Mouse (Mus musculus) hindbrain, postnatal 0 days (tissue): ENCODE measurements around the gene Wwc1. TPM values are rescaled to one million over a fixed set of nuclear protein-coding genes. Genes with fewer than 3 reads are reported as not detected.

Experiments
- ATAC-seq: fragments of 200-750 bp; cut with Nextera tagmentation; 2 replicates; pipeline ENCODE4 v1.8.0; 2017; ENCODE audit warnings: mild to moderate bottlenecking, moderate TSS enrichment, moderate library complexity
- DNase-seq: peaks from one replicate; pipeline ENCODE4 v3.0.0-alpha.2; 2015; ENCODE audit warnings: low spot score
- H3K27ac ChIP-seq: fragments of 300-500 bp; sonication (generic); 2 replicates; pipeline ENCODE4 v1.5.1; 2014; ENCODE audit warnings: mild to moderate bottlenecking
- H3K27me3 ChIP-seq: fragments of 300-500 bp; sonication (generic); 2 replicates; pipeline ENCODE4 v1.6.1; 2014; ENCODE audit warnings: low read length, mixed read lengths; ENCODE audit not compliant: insufficient read depth
- H3K36me3 ChIP-seq: fragments of 300-500 bp; sonication (generic); 2 replicates; pipeline ENCODE4 v1.6.1; 2014; ENCODE audit warnings: low read length, mixed read lengths; ENCODE audit not compliant: insufficient read depth
- H3K4me1 ChIP-seq: fragments of 300-500 bp; sonication (generic); 2 replicates; pipeline ENCODE4 v1.6.1; 2014; ENCODE audit warnings: antibody characterized with exemption, low read length, mixed read lengths; ENCODE audit not compliant: insufficient read depth
- H3K4me2 ChIP-seq: fragments of 300-500 bp; sonication (generic); 2 replicates; pipeline ENCODE4 v1.6.1; 2014; ENCODE audit warnings: low read depth, mild to moderate bottlenecking, low read length, moderate library complexity, mixed read lengths
- H3K4me3 ChIP-seq: fragments of 300-500 bp; sonication (generic); 2 replicates; pipeline ENCODE4 v1.5.1; 2014; ENCODE audit warnings: low read length
- H3K9ac ChIP-seq: fragments of 300-500 bp; sonication (generic); replicated peaks from 2 replicates; pipeline ENCODE4 v1.6.1; 2014; ENCODE audit warnings: mild to moderate bottlenecking, low read length, moderate library complexity, mixed read lengths
- H3K9me3 ChIP-seq: fragments of 300-500 bp; sonication (generic); 2 replicates; pipeline ENCODE4 v1.6.1; 2016; ENCODE audit warnings: low read length, mixed read lengths
- CTCF ChIP-seq: IDR thresholded peaks from 2 replicates; pipeline ENCODE4 v1.5.1; 2016; ENCODE audit warnings: antibody characterized with exemption, control low read depth, low read depth
- WGBS: fragments of 180-500 bp; shearing (Covaris S2); extraction: QIAGEN DNeasy Blood & Tissue Kit; methylation state at CpG from one replicate; pipeline ENCODE4 v1.1.7; 2014; 5-methylcytosine and 5-hydroxymethylcytosine counted together
- polyA plus RNA-seq: library from polyadenylated mRNA; unstranded; fragments of >200 nt; fragmentation: Nextera tagmentation; extraction: Ambion mirVana; gene quantifications from 2 replicates; pipeline ENCODE4 v1.2.1, GENCODE M21; 2015
- total RNA-seq: library from RNA; depleted of rRNA; stranded (reverse); fragments of >200 nt; gene quantifications from 2 replicates; pipeline ENCODE4 v1.2.3, GENCODE M21; 2014

Gene Wwc1
- total and polyA plus RNA-seq, 2 experiments from 2014 or later = 9.0 to 17.8 TPM

DNA sequence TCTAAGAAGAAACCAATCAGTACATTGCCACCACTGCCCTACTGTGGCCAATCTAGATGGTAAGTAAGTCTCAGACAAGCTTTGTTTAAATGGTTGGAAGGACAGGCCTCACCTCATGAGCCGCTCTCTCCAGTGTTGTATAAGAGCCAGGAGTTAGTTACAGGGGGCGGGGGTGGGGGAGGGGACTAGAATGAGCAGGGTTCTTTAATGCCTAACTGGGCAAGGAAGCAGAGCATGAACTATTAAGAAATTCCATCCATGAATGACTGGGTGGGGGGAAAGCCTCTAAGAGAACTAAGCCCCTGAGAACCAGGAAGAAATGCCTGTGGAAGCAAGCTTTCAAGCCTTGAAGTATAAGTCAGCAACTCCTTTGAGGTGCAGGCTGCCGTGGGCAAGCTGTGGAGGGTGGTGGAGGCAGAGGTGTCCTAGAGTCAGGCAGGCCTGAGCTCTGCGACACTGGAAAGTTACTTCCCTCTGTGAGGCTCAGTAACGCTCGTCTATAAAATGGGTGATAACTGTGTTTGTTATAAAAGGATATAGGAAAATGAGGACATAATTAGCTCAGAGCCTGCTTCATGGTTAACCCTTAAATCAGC is 41.4 kb downstream of the Wwc1 start:
- ATAC-seq (no peak), DNase-seq (no peak)
- Histone ChIP-seq H3K27me3 (no peaks in the 10 kb centered on the region), H3K9ac (no peak overlapping the region), H3K4me3 (no peak overlapping the region), H3K4me2 (no peak overlapping the region), H3K27ac (no peak overlapping the region), H3K36me3 (no peaks in the 10 kb centered on the region), H3K4me1 (peaks cover 5% of the 10 kb centered on the region), H3K9me3 (no peaks in the 10 kb centered on the region)
- no peak for TF ChIP-seq CTCF
- WGBS = 49% methylated on average over 6 of the region's 6 CpGs

DNA sequence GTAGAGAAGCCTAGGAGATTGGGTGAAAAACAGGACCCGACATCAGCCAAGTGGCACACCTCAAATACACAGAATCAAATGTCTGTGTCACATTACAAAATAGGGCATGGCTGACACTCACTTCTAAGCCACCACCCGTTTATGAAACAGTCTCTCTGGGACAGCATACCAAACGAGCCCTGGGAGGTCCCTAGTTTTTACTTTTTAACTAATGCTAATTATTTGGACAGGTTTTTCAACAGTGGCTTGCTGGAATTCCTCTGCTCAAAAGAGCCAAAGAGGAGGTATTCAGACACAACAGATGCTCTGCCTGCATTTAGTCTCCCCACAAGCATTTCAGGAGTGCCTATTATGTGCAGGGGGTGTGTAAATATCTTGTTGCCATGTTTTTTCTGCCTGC is 44.7 kb downstream of the Wwc1 start:
- DNase-seq = no peak
- WGBS = 43% methylated on average over 3 of the region's 3 CpGs
- Histone ChIP-seq H3K9me3 (no peaks in the 10 kb centered on the region), H3K27me3 (no peaks in the 10 kb centered on the region), H3K9ac (no peak overlapping the region), H3K36me3 (no peaks in the 10 kb centered on the region), H3K4me3 (no peak overlapping the region), H3K4me1 (no peaks in the 10 kb centered on the region; the same call in 1 of the 2 replicates), H3K4me2 (no peak overlapping the region), H3K27ac (no peak overlapping the region)
- TF ChIP-seq CTCF = no peak
- ATAC-seq = no peak

DNA sequence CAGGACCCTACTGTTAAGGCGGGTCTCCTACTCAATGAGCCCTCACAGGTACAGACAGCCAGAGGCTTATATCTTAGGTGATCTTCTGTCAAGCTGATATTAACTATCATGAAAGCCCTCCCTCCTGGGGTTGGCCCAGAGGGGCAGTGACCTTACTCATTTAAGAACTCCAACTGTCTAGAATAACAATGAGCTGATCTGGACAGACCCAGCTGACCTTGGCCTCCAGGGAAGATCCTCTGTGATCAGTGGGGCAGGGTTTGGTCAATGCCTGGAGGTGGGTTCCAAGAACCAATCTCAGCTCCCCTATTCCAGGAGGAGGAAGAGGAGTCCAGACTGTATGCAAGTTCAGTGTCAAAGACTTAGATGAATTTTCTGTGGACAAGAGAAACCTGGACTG is 45.2 kb downstream of the Wwc1 start:
- no peak for TF ChIP-seq CTCF
- H3K9ac ChIP-seq = no peak overlapping the region
- no peaks in the 10 kb centered on the region for H3K27me3 ChIP-seq
- H3K4me2 ChIP-seq = no peak overlapping the region
- H3K36me3 ChIP-seq = no peaks in the 10 kb centered on the region
- no peak overlapping the region for H3K4me3 ChIP-seq
- WGBS = 94% methylated on average over 1 of the region's 1 CpGs
- DNase-seq (no peak), ATAC-seq (no peak)
- no peaks in the 10 kb centered on the region; the same call in 1 of the 2 replicates for H3K4me1 ChIP-seq
- H3K27ac ChIP-seq = no peak overlapping the region
- no peaks in the 10 kb centered on the region for H3K9me3 ChIP-seq

DNA sequence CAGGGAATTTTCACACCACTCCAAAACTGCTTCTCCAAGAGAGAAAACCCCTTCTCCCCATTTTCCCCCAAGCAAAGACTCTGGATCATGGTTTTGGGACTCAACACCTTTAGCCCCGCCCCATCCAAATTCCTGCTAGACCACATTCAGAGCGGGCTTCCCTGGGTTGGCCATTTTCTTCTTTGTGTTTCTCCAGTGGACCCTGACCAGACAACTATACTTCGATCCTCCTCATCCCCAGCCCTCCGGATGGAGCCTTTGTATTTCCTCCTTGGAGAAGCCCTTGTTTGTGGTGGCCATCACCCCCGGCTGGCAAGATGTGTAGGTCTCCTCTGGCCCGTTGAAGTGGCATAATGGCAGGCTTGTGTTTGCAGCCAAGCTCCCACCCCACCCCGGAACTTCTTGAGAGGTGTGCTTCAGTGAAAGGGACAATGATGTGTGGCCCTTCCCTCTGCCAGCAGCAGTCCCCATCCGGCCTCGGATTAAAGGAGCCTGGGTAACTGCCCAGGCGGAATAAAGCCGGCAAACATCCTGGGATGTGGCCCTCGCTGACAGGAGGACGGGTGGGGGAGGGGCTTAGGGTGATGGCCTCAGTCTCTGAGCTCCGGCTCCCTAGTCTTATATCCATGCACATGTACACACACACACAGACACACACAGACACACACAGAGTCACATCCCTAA is 46.8 kb downstream of the Wwc1 start:
- H3K4me2 ChIP-seq = no peak overlapping the region
- no peak for TF ChIP-seq CTCF
- peak; percentile 63 for DNase-seq
- H3K4me3 ChIP-seq = no peak overlapping the region
- H3K36me3 ChIP-seq = no peaks in the 10 kb centered on the region
- H3K27me3 ChIP-seq = no peaks in the 10 kb centered on the region
- 18% methylated on average over 14 of the region's 14 CpGs for WGBS
- no peaks in the 10 kb centered on the region; the same call in 1 of the 2 replicates for H3K4me1 ChIP-seq
- peak overlapping the region; percentile 5; the same call in 1 of the 2 replicates for H3K27ac ChIP-seq
- H3K9me3 ChIP-seq = no peaks in the 10 kb centered on the region
- H3K9ac ChIP-seq = no peak overlapping the region
- ATAC-seq = peak; percentile 78

DNA sequence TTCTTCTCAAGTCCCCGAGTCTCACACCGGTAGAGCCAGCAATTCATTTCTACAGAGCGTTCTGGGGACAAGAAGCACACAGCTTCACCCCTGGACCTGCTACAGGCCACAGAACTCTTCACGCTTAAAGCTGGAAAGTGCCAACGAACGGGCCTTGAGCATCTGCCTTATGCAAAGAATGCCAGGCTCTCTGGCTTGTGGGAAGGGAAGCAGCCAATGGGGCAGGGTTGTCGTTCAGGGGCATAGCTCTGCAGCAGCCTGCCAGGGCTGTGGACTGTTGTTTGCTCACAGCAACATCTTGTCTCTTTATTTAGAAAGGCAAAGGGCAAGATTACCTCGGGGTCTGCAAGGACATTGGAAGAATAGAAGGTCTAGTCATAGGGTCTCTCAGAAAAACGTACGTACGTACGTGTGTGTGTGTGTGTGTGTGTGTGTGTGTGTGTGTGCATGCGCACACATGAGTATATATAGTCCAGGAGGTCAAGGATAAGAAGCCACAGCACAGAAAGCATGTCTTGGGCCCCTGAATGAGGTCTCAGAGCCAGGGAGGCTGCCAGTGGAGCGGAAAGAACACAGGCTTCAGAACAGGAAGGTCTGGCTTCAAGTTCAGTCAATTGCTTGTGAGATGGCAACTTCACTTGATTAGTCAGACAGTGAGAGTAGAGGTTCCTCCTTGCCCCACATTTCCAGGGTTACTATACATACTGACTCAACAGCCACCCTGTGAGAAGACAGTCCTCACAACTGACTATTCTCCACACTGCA is 48.0 kb downstream of the Wwc1 start:
- ATAC-seq (no peak), DNase-seq (no peak)
- H3K36me3 ChIP-seq = no peaks in the 10 kb centered on the region
- H3K9me3 ChIP-seq = no peaks in the 10 kb centered on the region
- H3K4me2 ChIP-seq = no peak overlapping the region
- H3K27me3 ChIP-seq = no peaks in the 10 kb centered on the region
- TF ChIP-seq CTCF = no peak
- H3K9ac ChIP-seq = no peak overlapping the region
- WGBS = 70% methylated on average over 14 of the region's 14 CpGs
- no peak overlapping the region for H3K4me3 ChIP-seq
- H3K27ac ChIP-seq = no peak overlapping the region
- H3K4me1 ChIP-seq = no peaks in the 10 kb centered on the region; the same call in 1 of the 2 replicates

DNA sequence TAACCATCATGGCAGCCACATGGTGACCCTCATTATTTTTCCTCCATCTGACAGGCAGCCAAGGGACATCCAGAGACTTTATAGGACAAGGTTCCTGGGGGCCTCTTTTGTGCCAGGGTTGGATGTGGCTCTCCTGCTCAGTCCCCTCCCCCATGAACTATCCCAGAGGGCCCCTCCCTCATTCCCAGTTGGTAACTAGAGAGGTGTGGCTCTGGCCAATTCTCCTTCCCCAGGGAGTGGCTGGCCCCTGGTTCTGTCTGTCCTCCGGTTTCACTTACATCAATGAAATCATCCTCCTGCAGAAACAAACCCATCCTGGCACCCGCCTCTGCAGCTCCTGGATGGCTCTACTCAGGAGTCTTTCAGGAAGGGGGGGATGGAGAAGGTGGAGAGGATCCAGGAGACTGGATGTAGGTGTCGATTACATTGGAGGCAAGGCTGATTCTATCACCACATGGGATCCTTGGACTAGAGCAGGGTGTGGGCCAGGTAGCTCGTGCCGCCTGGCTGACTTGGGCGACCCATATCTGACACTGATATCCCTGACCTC is 49.7 kb downstream of the Wwc1 start:
- H3K4me1 ChIP-seq = no peaks in the 10 kb centered on the region; the same call in 1 of the 2 replicates
- no peak overlapping the region for H3K27ac ChIP-seq
- TF ChIP-seq CTCF = no peak
- WGBS = 85% methylated on average over 6 of the region's 6 CpGs
- no peak for ATAC-seq
- no peak overlapping the region for H3K4me3 ChIP-seq
- H3K4me2 ChIP-seq = no peak overlapping the region
- no peak for DNase-seq
- no peaks in the 10 kb centered on the region for H3K27me3 ChIP-seq
- H3K9ac ChIP-seq = no peak overlapping the region
- no peaks in the 10 kb centered on the region for H3K36me3 ChIP-seq
- H3K9me3 ChIP-seq = 0 out of 2 replicates have a peak, but pooled peaks cover 4% of the 10 kb centered on the region
